Mouse (Mus musculus) lung, adult 2 months (tissue): Measurements from ENCODE around the gene Frem1. TPM values are rescaled to one million over a fixed set of nuclear protein-coding genes. Genes with fewer than 3 reads are reported as not detected.

Source experiments
- DNase-seq: peaks from one replicate; pipeline ENCODE4 v3.0.0; 2022
- H3K4me1 ChIP-seq: fragments of 200-500 bp; 2 replicates; pipeline ENCODE4 v1.6.1; 2011; ENCODE audit warnings: low read length; ENCODE audit not compliant: control insufficient read depth, insufficient read depth
- H3K4me3 ChIP-seq: fragments of 200-500 bp; replicated peaks from 2 replicates; pipeline ENCODE3; 2011; ENCODE audit warnings: low read depth, mild to moderate bottlenecking, control low read depth, low read length; ENCODE audit errors: extremely low read depth
- CTCF ChIP-seq: fragments of 200-500 bp; IDR thresholded peaks from 2 replicates; pipeline ENCODE4 v1.5.1; 2011; ENCODE audit warnings: mild to moderate bottlenecking, low read length, control low read depth; ENCODE audit not compliant: insufficient read depth
- POLR2A ChIP-seq: fragments of 200-500 bp; IDR thresholded peaks from 2 replicates; pipeline ENCODE4 v1.6.1; 2011; ENCODE audit warnings: low read depth, mild to moderate bottlenecking, control low read depth, low read length, borderline replicate concordance; ENCODE audit errors: extremely low read depth
- WGBS: fragments of 180-500 bp; shearing (Covaris S2); methylation state at CpG from one replicate; pipeline ENCODE4 v1.1.7; 2018; 5-methylcytosine and 5-hydroxymethylcytosine counted together
- polyA plus RNA-seq: library from polyadenylated mRNA; depleted of rRNA; stranded (reverse); fragments of >200 nt; gene quantifications from 2 replicates; pipeline ENCODE4 v1.2.3, GENCODE M21; 2012

The Frem1 gene
- polyA plus RNA-seq, 1 experiment, result 4.1 TPM

GRCm38 (mm10) chr4:82895227-82895626 is 156.9 kb downstream of the Frem1 start:
- no peak for DNase-seq
- WGBS, result 82% methylated on average over 10 of the region's 10 CpGs
- TF ChIP-seq POLR2A, result no peak
- no peak for TF ChIP-seq CTCF
- Histone ChIP-seq H3K4me3 (no peak overlapping the region), H3K4me1 (no peaks in the 10 kb centered on the region)

- no peak for DNase-seq
- H3K4me3 ChIP-seq, result no peak overlapping the region
- TF ChIP-seq CTCF, result no peak
- no peak for TF ChIP-seq POLR2A
- no peaks in the 10 kb centered on the region for H3K4me1 ChIP-seq
- WGBS, result 83% methylated on average over 5 of the region's 5 CpGs
Observed at GRCm38 (mm10) chr4:82892247-82892646, 159.9 kb downstream of the Frem1 start.

GRCm38 (mm10) chr4:82891566-82891965 is 160.6 kb downstream of the Frem1 start:
- TF ChIP-seq CTCF (no peak), POLR2A (no peak)
- DNase-seq, result no peak
- Histone ChIP-seq H3K4me3 (no peak overlapping the region), H3K4me1 (no peaks in the 10 kb centered on the region)
- WGBS, result 69% methylated on average over 2 of the region's 2 CpGs

GRCm38 (mm10) chr4:82891049-82891448 is 161.1 kb downstream of the Frem1 start:
- TF ChIP-seq POLR2A (no peak), CTCF (no peak)
- no peak for DNase-seq
- Histone ChIP-seq H3K4me3 (no peak overlapping the region), H3K4me1 (no peaks in the 10 kb centered on the region)
- 72% methylated on average over 7 of the region's 7 CpGs for WGBS

- 82% methylated on average over 4 of the region's 4 CpGs for WGBS
- no peaks in the 10 kb centered on the region for H3K4me1 ChIP-seq
- TF ChIP-seq CTCF, result no peak
- TF ChIP-seq POLR2A, result no peak
- H3K4me3 ChIP-seq, result no peak overlapping the region
- DNase-seq, result no peak
Observed at GRCm38 (mm10) chr4:82890585-82890984, 161.6 kb downstream of the Frem1 start.

- DNase-seq, result no peak
- TF ChIP-seq CTCF, result no peak
- no peak for TF ChIP-seq POLR2A
- 81% methylated on average over 2 of the region's 2 CpGs for WGBS
- Histone ChIP-seq H3K4me3 (no peak overlapping the region), H3K4me1 (no peaks in the 10 kb centered on the region)
Observed at GRCm38 (mm10) chr4:82886148-82886547, 166.0 kb downstream of the Frem1 start.

- no peak overlapping the region for H3K4me3 ChIP-seq
- TF ChIP-seq POLR2A (no peak), CTCF (no peak)
- DNase-seq, result no peak
- H3K4me1 ChIP-seq, result no peaks in the 10 kb centered on the region
- WGBS, result 27% methylated on average over 1 of the region's 1 CpGs
Observed at GRCm38 (mm10) chr4:82885535-82885913, 166.6 kb downstream of the Frem1 start.

GRCm38 (mm10) chr4:82884636-82885534 is 167.3 kb downstream of the Frem1 start, which contains the start of gene Cer1:
TSS of gene Cer1 (minus strand) at chr4:82885148.
- 66% methylated on average over 18 of the region's 19 CpGs for WGBS
- no peak for TF ChIP-seq CTCF
- no peak for TF ChIP-seq POLR2A
- no peak for DNase-seq
- H3K4me1 ChIP-seq, result no peaks in the 10 kb centered on the region
- no peak within 1 kb of the TSS for H3K4me3 ChIP-seq

- Histone ChIP-seq H3K4me3 (no peak overlapping the region), H3K4me1 (no peaks in the 10 kb centered on the region)
- TF ChIP-seq POLR2A (no peak), CTCF (peak; percentile 53; the same call in 1 of the 2 replicates)
- WGBS, result 88% methylated on average over 9 of the region's 9 CpGs
- DNase-seq, result peak; percentile 19
Observed at GRCm38 (mm10) chr4:82882500-82882899, 169.6 kb downstream of the Frem1 start.

- 56% methylated on average over 3 of the region's 3 CpGs for WGBS
- TF ChIP-seq POLR2A (no peak), CTCF (no peak)
- Histone ChIP-seq H3K4me1 (no peaks in the 10 kb centered on the region), H3K4me3 (no peak overlapping the region)
- DNase-seq, result no peak
Observed at GRCm38 (mm10) chr4:82881366-82881765, 170.8 kb downstream of the Frem1 start.
